Mouse (Mus musculus): ENCODE results near the gene Tubb4b. TPM values are rescaled to one million over a fixed set of nuclear protein-coding genes. Genes with fewer than 3 reads are reported as not detected.

The Tubb4b gene
- total RNA-seq, 2 experiments from 2014 or later = 324 to 351 TPM

- no peak for DNase-seq
- intact Hi-C loops (cut with DNase I) = loop anchor here (1.0 kb wide), 1 partner anchor 33 kb away; no protein-coding TSS in a partner anchor
Observed at GRCm38 (mm10) chr2:25225811-25226379, 1.4 kb upstream of the Tubb4b start.

- intact Hi-C loops (cut with DNase I) = loop anchor here (5.0 kb wide), 1 partner anchor 32 kb away; the partner anchor contains the start of gene Tmem203
- peak; percentile 99 for DNase-seq
Observed at GRCm38 (mm10) chr2:25224766-25225752, 557 bp upstream of the Tubb4b start.

- DNase-seq = peak; percentile 57
- intact Hi-C loops (cut with DNase I) = loop anchor here (5.0 kb wide), 1 partner anchor 33 kb away; the partner anchor contains the start of gene Tmem203
Observed at GRCm38 (mm10) chr2:25223681-25224491, 616 bp downstream of the Tubb4b start.

GRCm38 (mm10) chr2:25221331-25221772, 3.1 kb downstream of the Tubb4b start:
- DNase-seq = no peak
- intact Hi-C loops (cut with DNase I) = loop anchor here (5.0 kb wide), 1 partner anchor 36 kb away; the partner anchor contains the start of gene Tmem203

GRCm38 (mm10) chr2:25218445-25218844, 6.1 kb downstream of the Tubb4b start, which contains the start of gene Fam166a:
TSS of gene Fam166a (plus strand) at chr2:25218745.
- intact Hi-C loops (cut with DNase I) = no loop called here
- DNase-seq = no peak

- intact Hi-C loops (cut with DNase I) = no loop called here
- DNase-seq = no peak
Observed at GRCm38 (mm10) chr2:25217666-25218065, 6.8 kb downstream of the Tubb4b start.

- no peak for DNase-seq
- intact Hi-C loops (cut with DNase I) = no loop called here
Observed at GRCm38 (mm10) chr2:25214444-25214843, 10.1 kb downstream of the Tubb4b start, which contains the start of gene Stpg3. TSS of gene Stpg3 (minus strand) at chr2:25214637.

GRCm38 (mm10) chr2:25213266-25213865, 11.1 kb downstream of the Tubb4b start:
- DNase-seq = no peak
- intact Hi-C loops (cut with DNase I) = no loop called here

- intact Hi-C loops (cut with DNase I) = no loop called here
- DNase-seq = peak; percentile 91
Observed at GRCm38 (mm10) chr2:25211121-25211670, 13.3 kb downstream of the Tubb4b start, which contains the start of gene Nelfb. TSS of gene Nelfb (minus strand) at chr2:25211489.

GRCm38 (mm10) chr2:25210686-25211085, 13.8 kb downstream of the Tubb4b start:
- no peak for DNase-seq
- intact Hi-C loops (cut with DNase I) = no loop called here

GRCm38 (mm10) chr2:25207593-25207992, 16.9 kb downstream of the Tubb4b start:
- DNase-seq = no peak
- intact Hi-C loops (cut with DNase I) = no loop called here

- no peak for DNase-seq
- intact Hi-C loops (cut with DNase I) = no loop called here
Observed at GRCm38 (mm10) chr2:25203631-25204214, 20.8 kb downstream of the Tubb4b start.

GRCm38 (mm10) chr2:25200631-25201030, 23.9 kb downstream of the Tubb4b start:
- intact Hi-C loops (cut with DNase I) = no loop called here
- no peak for DNase-seq

GRCm38 (mm10) chr2:25197946-25198345, 26.6 kb downstream of the Tubb4b start:
- intact Hi-C loops (cut with DNase I) = loop anchor here (5.0 kb wide), 1 partner anchor 59 kb away; the partner anchor contains the start of gene Tmem203
- no peak for DNase-seq

GRCm38 (mm10) chr2:25197191-25197590, 27.3 kb downstream of the Tubb4b start:
- intact Hi-C loops (cut with DNase I) = loop anchor here (5.0 kb wide), 1 partner anchor 60 kb away; the partner anchor contains the start of gene Tmem203

GRCm38 (mm10) chr2:25196172-25196954, 28.1 kb downstream of the Tubb4b start, which contains the start of gene Tor4a:
TSS of gene Tor4a (minus strand) at chr2:25196886.
- intact Hi-C loops (cut with DNase I) = loop anchor here (5.0 kb wide), 1 partner anchor 61 kb away; the partner anchor contains the start of gene Tmem203
- no peak for DNase-seq

More at GRCm38 (mm10) chr2:25197191-25197590, 27.3 kb downstream of the Tubb4b start:
- DNase-seq = no peak

GRCm38 (mm10) chr2:25195211-25196156, 29.0 kb downstream of the Tubb4b start:
- intact Hi-C loops (cut with DNase I) = loop anchor here (5.0 kb wide), 1 partner anchor 62 kb away; the partner anchor contains the start of gene Tmem203
- no peak for DNase-seq

Measured in left cerebral cortex, postnatal 4 days (tissue).